Mouse (Mus musculus) megakaryocyte, adult 5-6 weeks (primary cell): ENCODE results near the gene Gm6525. TPM values are rescaled to one million over a fixed set of nuclear protein-coding genes. Genes with fewer than 3 reads are reported as not detected.
A peak's percentile ranks its signal among the peaks of the same experiment; 100 is the strongest.

Source experiments
- ATAC-seq: 2 replicates; pipeline ENCODE4 v1.8.0; 2016; ENCODE audit warnings: mild to moderate bottlenecking, inconsistent platforms; ENCODE audit not compliant: poor library complexity, severe bottlenecking
- total RNA-seq, 2 experiments: library from RNA; stranded (forward) in 1 of 2; stranded (reverse) in 1 of 2; fragments of 153-499, 151-499 nt in 1 of 2; fragments of 221-1000, 200-1000 nt in 1 of 2; gene quantifications; 2 replicates each; pipeline versions ENCODE4 v1.2.3 to v1.2.4; 2015 to 2017

The Gm6525 gene
- total RNA-seq, 2 experiments from 2014 or later, result not detected

GRCm38 (mm10) chr3:84211340-84211875 lies 37.5 kb downstream of the Gm6525 start:
- ATAC-seq, result no peak

- ATAC-seq, result no peak
These were observed 40.6 kb downstream of the Gm6525 start for GRCm38 (mm10) chr3:84214501-84214900.

- no peak for ATAC-seq
These were observed 41.3 kb downstream of the Gm6525 start for GRCm38 (mm10) chr3:84215253-84215652.

- no peak for ATAC-seq
These were observed 41.9 kb downstream of the Gm6525 start for GRCm38 (mm10) chr3:84215743-84216360.

GRCm38 (mm10) chr3:84217118-84217960 lies 43.4 kb downstream of the Gm6525 start:
- no peak for ATAC-seq

GRCm38 (mm10) chr3:84217961-84218351 lies 44.1 kb downstream of the Gm6525 start:
- ATAC-seq, result no peak

GRCm38 (mm10) chr3:84218498-84218897 lies 44.6 kb downstream of the Gm6525 start:
- no peak for ATAC-seq

GRCm38 (mm10) chr3:84219166-84219710 lies 45.3 kb downstream of the Gm6525 start:
- ATAC-seq, result no peak

- ATAC-seq, result no peak
These were observed 45.9 kb downstream of the Gm6525 start for GRCm38 (mm10) chr3:84219720-84220273.

- no peak for ATAC-seq
These were observed 46.4 kb downstream of the Gm6525 start for GRCm38 (mm10) chr3:84220326-84220725.

GRCm38 (mm10) chr3:84220748-84221147 lies 46.8 kb downstream of the Gm6525 start:
- 0 out of 2 replicates have a peak, but pooled peaks have one; percentile 18 for ATAC-seq

Other genes starting within 250 kb of the Gm6525 start
- gene Tmem131l, start 133.9 kb upstream of the Gm6525 start, total RNA-seq (2015), result 40.0 and 63.5 TPM in 2 replicates
- gene Tmem131l, start 133.9 kb upstream of the Gm6525 start, total RNA-seq (2017), result 29.7 and 40.2 TPM in 2 replicates
- 5.8 and 7.1 TPM in 2 replicates for gene Mnd1, start 18.3 kb upstream of the Gm6525 start, total RNA-seq (2015)
- 7.4 and 7.6 TPM in 2 replicates for gene Mnd1, start 18.3 kb upstream of the Gm6525 start, total RNA-seq (2017)
- gene Trim2, start 132.8 kb downstream of the Gm6525 start, total RNA-seq (2015), result 0.62 TPM in 1 of 2 replicates, not detected in the other
- gene Trim2, start 132.8 kb downstream of the Gm6525 start, total RNA-seq (2017), result 0.99 and 1.7 TPM in 2 replicates